Mouse (Mus musculus) megakaryocyte progenitor cell, adult 5-6 weeks (primary cell): Measurements from ENCODE around the gene Vsig10. TPM values are rescaled to one million over a fixed set of nuclear protein-coding genes. Genes with fewer than 3 reads are reported as not detected.
"Not testable (repeated sequence)": the region's sequence is repeated elsewhere in the genome, so short reads cannot be mapped to it uniquely, and the experiment has no call there.

Experiments used
- ATAC-seq: replicated peaks from 2 replicates; pipeline ENCODE4 v1.8.0; 2016; ENCODE audit warnings: mild to moderate bottlenecking, moderate TSS enrichment, inconsistent platforms; ENCODE audit not compliant: poor library complexity
- total RNA-seq, 2 experiments: library from RNA; stranded (forward) in 1 of 2; stranded (reverse) in 1 of 2; fragments of 157-497, 149-512 nt in 1 of 2; fragments of 200-1000 nt in 1 of 2; gene quantifications; 2 replicates each; pipeline versions ENCODE4 v1.2.3 to v1.2.4; 2015 to 2017

Vsig10 gene
- total RNA-seq (2015) (0.49 and 1.7 TPM in 2 replicates), total RNA-seq (2017) (0.83 and 2.4 TPM in 2 replicates)

- ATAC-seq: peak; percentile 74
These were observed at the start of gene Vsig10 for GRCm38 (mm10) chr5:117318741-117319629. Gene Vsig10 (plus strand): TSS chr5:117319083.

DNA sequence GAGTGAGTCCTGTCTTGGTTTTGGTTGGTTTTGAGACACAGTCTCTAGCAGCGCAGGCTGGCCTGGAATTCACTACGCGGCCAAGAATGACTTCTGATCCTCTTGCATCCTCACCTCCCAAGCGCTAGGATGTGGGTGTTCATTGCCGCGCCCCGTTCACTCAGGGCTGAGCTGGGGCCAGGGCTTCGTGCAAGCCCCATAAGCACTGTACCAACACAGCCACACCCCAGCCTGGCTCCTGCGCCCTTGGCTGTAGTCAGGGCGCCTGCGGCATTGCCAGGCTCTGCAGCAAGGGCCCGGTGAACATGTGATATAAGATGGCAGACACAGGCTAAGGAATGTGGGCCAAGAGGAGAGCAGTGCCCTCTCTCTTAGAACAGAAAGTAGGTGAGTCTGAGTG is 49.5 kb upstream of the Vsig10 start:
- ATAC-seq: no peak

DNA sequence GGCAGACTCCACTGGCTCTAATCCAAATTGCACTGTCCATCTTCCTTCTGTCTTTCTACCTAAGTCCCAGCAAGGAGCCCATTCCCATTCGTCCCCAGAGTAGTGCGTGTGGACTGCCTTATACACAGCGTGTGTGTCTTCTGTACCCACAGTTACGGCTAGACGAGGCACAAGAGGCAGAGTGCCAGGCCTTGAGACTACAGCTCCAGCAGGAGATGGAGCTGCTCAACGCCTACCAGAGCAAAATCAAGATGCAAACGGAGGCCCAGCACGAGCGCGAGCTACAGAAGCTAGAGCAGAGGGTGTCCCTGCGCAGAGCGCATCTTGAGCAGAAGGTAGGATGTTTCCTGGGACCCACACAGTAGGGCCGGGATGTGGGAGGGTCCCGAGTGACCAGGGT is 46.9 kb upstream of the Vsig10 start:
- no peak for ATAC-seq

DNA sequence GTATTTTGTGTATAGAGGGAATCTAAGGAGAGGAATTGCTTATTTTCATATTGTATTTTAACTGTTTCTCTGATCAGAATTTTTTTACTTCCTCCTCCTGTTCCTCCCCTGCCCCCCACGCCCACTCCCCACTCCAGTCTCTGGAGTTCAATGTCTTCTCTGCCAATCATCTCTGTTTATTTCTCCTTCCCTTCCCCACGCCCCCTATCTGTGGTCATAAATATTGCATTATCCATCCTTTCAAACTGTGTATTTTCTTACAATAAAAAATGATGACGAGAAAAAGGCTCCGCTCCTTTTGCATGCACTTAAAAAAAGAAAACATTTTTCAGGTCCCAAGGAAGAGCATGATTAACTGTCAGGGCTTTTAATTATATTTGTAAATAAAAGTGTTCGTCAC is 44.1 kb upstream of the Vsig10 start:
- no peak for ATAC-seq

DNA sequence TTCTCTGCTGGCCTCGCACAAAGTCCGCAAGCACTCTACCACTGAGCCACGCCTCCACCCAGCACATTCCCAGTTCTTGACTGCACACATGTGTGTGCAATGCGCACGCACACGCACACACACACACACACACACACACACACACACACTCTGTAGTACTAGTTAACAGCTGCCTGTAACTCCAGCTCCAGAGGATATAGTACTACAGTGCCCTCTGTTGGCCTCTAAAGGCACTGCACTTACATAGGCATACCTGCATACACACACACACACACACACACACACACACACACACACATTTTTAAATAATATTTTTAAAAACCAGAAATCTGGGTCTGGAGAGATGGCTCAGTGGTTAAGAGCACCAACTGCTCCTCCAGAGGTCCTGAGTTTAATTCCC is 41.1 kb upstream of the Vsig10 start:
- 0 out of 2 replicates have a peak, but pooled peaks have one; percentile 23 for ATAC-seq

DNA sequence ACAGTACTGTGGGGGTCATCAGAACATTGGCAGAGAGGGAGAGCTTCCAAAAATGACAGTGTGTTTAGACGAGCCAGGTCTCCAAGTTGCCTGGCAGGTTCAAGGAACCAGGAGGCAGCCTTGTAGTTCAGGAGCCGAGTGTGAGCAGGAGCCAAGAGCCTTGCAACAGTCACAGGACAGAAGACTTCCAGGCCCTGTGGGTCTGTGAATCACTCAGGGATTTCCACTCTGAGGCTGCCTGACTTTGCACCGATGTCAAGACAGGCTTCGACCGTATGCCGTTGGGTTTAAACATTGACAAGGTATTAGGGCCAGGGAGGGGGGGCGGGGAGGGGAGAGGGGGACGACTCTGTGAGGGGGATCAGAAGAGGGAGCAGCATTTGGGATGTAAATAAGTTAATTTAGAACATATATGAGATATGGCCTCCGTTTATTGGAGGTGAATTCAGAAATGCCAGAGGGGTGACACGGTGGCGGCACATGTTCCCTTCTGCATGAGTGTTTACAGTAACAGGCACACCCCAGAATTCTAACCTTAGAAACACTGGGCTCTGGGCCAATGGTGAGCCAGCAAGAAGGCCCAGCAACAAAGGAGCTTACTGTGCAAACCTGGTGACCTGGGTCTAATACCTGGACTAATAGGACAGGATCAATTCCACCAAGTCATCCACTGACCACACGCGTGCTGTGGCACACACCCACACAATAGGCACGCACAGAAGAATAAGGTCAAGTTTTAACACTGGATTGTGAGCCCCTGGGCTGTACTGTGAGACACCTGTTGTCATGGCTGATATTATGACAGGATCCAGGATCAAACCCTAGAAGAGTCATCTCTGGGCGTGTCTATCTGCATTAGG is 39.8 kb upstream of the Vsig10 start:
- no peak for ATAC-seq

DNA sequence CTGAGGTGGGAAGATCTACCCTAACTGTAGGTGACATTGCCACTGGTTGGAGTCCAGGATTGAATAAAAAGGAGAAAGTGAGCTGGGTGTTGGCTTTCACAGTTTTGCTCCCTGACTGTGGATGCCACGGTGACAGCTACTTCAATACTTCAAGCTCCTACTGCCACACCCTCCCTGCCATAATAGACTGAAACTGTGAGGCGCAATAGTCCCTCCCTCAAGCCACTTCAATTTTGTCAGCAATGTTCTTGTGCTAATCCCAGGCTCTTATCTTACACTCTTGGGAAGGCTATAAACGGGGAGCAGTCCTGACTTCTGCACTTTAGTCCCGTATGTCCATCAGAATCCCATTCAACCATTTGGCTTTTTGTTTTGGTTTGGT is 39.2 kb upstream of the Vsig10 start:
- ATAC-seq: no peak

DNA sequence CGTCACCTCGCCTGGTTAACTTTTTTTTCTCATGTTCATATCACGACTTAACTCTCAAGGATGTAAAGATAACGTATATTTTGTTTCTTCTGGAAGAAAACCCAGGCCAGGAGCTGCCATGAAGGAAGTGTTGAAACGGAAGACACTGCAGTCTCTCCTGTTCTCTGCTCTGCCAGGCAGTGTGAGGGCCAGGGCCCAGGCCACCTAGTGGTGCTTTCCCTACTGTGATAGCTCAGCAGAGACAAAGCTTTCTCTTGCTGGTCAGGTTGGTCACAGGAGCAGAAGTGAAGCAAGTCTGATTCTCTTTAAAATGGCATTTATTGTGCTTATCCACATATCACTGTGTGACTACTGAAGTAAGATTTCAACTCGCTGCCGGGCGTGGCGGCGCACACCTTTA is 37.3 kb upstream of the Vsig10 start:
- peak; percentile 57 for ATAC-seq

GRCm38 (mm10) chr5:117282360-117282759 is 36.5 kb upstream of the Vsig10 start:
- ATAC-seq: no peak

DNA sequence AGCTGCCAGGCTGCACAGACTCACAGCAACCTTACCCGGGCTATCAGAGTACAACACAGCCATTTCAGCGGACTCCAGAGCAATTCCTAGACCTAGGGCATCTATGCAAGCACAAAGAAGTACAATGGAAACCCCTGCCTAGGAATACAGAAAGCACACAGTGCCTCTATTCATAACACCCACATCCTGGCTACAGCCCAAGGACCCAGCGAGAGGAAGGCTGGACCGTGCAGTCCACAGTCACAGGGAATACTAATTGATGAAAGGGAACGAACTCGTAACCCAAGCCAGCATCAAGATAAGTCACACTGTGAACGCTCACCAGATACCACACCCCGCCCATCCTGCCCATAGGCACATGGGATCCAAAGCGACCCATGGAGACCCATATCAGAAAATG is 34.9 kb upstream of the Vsig10 start:
- ATAC-seq: no peak

DNA sequence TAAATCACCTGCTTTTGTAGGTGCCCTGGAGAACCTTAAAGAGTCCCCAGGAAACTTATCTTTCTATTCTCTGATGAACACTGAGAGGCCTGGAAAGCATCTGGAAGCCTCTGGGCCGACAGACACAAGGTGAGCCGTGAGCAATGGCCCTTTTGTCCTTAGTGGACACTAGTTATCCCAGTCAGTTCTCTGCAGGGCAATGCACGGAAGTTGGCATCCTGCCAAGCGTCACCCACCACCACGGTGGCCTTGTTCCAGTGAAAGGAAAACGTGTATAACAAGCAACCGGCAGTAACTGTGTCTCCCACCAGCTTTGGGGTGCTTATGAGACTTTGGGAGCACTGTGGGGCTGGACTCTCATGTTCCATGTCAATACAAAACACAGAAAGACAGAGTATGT is 34.2 kb upstream of the Vsig10 start:
- no peak for ATAC-seq

DNA sequence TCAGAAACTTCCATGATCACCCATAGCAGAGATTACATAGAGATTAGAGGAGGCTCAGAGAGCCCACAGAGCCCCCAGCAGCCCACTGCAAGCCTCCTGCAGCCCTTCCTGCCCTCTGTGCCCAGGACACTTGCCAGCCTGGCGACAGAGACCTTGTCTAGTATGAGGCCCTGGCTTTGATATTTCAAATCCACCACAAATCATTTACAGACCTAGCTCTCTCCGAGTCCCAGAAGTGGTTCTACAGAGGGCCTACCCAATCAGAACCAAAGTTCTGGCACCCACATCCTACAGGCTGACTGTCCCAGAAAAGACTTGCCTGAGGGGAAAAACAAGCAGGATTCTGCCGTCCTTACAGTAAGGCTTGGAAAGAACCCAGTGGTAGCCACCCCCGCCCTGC is 33.6 kb upstream of the Vsig10 start:
- no peak for ATAC-seq

- ATAC-seq: no peak
These were observed 32.6 kb upstream of the Vsig10 start for GRCm38 (mm10) chr5:117286286-117286685.

GRCm38 (mm10) chr5:117286831-117287822 is 31.8 kb upstream of the Vsig10 start, which contains the start of gene Pebp1:
Gene Pebp1 (minus strand): TSS chr5:117287625.
- ATAC-seq: peak; percentile 97

- ATAC-seq: no peak
These were observed 29.2 kb upstream of the Vsig10 start for GRCm38 (mm10) chr5:117289646-117290045.

DNA sequence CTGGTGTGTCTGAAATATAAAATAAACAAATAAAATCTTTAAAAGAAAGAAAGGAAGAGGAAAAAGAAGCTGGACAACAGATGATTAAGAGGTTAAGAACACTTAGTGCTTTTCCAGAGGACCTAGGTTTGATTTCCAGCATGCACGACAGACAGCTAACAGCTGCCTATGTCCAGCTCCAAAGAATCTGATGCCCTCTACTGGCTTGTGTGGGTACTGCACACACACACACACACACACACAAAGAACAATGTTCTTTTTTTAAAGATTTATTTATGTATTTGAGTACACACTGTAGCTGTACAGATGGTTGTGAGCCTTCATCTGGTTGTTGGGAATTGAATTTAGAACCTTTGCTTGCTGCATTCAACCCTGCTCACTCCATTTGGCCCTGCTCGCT is 28.8 kb upstream of the Vsig10 start:
- ATAC-seq: no peak

- ATAC-seq: no peak
These were observed 27.6 kb upstream of the Vsig10 start for GRCm38 (mm10) chr5:117291312-117291711.

GRCm38 (mm10) chr5:117292547-117292946 is 26.3 kb upstream of the Vsig10 start:
- ATAC-seq: no peak; the same call in 1 of the 2 replicates

- ATAC-seq: not testable (repeated sequence)
These were observed 25.1 kb upstream of the Vsig10 start for GRCm38 (mm10) chr5:117293776-117294175.

DNA sequence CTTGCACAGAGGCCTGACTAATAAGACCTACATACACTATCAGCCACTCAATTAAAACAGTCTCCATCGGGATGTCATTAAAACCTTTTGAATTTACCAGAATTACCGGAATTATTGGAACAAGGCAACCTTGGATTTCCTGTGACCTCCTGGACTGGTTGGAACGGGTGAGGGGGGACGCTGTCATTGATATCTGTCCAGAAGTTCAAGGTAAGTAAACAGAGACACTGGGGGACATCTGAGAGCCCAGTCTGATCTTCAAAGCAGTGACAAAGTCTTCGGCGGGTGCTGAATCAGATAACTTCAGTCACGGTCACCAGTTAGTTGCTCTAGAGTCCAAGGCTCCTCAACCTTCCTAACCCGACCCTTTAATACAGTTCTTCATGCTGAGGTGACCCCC is 23.9 kb upstream of the Vsig10 start:
- no peak for ATAC-seq

DNA sequence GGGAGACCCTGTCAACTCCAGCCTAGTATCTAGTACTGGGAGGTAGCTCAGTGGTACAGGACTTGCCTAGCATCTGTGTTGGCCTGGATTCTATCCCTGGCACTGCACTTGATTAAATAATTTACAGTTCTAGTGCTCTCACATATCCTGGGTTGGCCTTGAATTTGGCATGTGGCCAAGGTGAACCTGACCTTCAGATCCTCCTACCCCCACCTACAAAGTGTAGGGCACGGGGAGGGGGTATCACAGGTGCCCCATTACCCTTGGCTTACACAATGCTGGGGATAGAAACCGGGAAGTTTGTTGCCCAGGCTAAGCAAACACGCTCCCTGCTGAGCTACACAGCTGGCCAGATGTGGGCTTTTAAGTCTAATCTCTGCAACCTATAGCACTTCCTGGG is 16.0 kb upstream of the Vsig10 start:
- ATAC-seq: no peak
